Mouse (Mus musculus) ovary, postnatal 10 days (tissue): ENCODE measurements around the gene Saa3.
"Not testable (repeated sequence)": the region's sequence is repeated elsewhere in the genome, so short reads cannot be mapped to it uniquely, and the experiment has no call there.

ENCODE experiments used
- DNase-seq: peaks from one replicate; pipeline ENCODE4 v3.0.0; 2022; ENCODE audit warnings: low spot score

The Saa3 gene

GRCm38 (mm10) chr7:46710390-46710844 is 5.1 kb downstream of the Saa3 start, which contains the start of gene Saal1:
Gene Saal1, minus strand, starts transcription at chr7:46710680.
- DNase-seq = peak; percentile 78

GRCm38 (mm10) chr7:46700521-46701025 is 14.9 kb downstream of the Saa3 start:
- DNase-seq = no peak

DNA sequence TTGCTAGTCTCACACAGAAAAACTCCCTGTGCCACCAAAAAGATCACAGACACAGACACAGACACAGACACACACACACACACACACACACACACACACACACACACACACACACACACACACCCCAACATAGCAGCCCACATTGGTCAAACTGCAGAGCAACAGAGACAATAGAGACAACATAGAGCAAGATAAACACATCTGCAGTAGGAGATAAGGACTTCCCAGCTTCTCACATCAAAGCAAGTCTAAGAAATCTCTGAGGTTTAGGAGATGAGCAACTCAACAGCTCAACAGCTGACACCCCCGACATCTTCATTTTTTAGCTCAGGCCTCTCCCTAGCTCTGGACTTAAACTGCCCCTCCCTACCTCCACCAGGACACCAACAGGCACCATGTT is 18.7 kb downstream of the Saa3 start:
- no peak for DNase-seq

GRCm38 (mm10) chr7:46686827-46687226 is 28.7 kb downstream of the Saa3 start:
- no peak for DNase-seq

- no peak for DNase-seq
Measured at GRCm38 (mm10) chr7:46680732-46681131, 34.8 kb downstream of the Saa3 start.

DNA sequence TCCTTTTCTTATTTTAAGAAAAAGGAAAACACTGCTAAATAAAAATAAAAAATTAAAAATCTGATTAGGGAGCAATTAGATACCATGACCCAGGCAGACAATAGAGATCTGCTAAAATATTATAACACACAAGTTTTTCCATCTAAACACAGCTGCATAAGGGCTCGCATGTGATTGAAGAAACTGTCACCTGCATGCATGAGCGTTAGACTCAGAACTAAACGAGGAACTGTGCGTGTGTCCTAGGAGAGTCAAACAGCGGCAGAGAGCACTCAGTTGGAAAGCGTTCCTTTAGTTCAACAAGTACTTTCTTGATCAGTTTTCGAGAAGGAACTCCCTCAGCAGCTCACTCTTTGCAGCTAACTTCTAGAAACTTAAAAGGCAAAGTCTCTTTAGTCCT is 36.5 kb downstream of the Saa3 start:
- not testable (repeated sequence) for DNase-seq

DNA sequence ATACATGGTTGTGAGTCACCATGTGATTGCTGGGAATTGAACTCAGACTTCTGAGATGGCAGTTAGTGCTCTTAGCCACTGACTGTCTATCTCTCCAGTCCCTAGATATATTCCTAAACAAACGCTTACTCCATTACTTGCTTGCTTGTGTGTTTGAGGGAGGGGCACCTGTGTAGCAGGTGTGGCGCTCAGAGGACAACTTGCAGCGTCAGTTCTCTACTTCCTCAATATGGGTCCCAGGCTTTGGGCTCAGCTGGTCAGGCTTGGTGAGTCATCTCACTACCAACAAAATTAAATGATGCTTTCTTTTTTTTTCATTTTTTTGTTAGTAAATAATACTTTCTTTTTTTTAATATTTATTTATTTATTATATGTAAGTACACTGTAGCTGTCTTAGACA is 37.1 kb downstream of the Saa3 start:
- DNase-seq = no peak

GRCm38 (mm10) chr7:46676808-46677360 is 38.6 kb downstream of the Saa3 start:
- DNase-seq = no peak

DNA sequence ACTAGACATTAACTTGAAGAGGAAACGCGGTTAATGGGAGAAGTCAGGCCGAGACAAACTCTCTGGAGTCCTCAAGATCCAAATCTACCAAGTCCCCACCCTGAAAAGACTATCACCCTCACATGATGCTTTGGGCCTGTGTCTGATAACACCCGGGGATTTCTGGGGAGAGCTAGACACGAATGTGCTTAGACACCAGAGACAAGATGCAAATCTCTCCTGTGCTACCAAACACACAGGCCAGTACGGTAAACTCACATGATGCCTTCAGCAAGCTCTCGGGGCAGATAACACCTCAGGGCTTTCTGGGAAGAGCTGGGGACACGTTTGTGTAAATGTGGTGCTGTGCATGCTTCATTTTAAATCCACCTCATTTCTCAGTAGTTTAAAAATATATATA is 39.6 kb downstream of the Saa3 start:
- no peak for DNase-seq

GRCm38 (mm10) chr7:46675061-46675460 is 40.4 kb downstream of the Saa3 start:
- DNase-seq = no peak

GRCm38 (mm10) chr7:46672160-46672672 is 43.3 kb downstream of the Saa3 start, which contains the start of gene Tph1:
Gene Tph1, minus strand, starts transcription at chr7:46672537.
- no peak for DNase-seq

- no peak for DNase-seq
Measured at GRCm38 (mm10) chr7:46667256-46667655, 48.2 kb downstream of the Saa3 start.

DNA sequence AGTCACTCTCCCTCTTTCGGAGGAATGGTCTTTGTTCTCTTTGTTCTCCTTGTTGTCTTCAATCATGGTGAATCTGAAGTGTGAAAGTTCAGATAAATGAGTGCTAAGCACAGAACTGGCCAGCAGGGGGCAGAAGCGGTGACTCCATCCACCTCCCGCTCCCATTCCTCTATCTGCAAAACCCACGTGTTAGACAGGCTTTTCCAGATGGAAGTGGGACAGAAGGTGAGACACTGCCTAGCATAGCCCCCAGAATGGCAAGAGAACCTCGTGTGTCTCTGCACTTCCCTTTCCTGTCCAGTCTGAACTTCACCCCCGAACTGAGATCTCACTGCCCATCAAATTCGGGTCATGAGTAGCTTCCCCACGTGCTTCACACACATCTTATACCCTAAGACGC is 50.3 kb downstream of the Saa3 start:
- DNase-seq = no peak
